Mouse (Mus musculus): ENCODE results near the gene Ttc13.

DNA sequence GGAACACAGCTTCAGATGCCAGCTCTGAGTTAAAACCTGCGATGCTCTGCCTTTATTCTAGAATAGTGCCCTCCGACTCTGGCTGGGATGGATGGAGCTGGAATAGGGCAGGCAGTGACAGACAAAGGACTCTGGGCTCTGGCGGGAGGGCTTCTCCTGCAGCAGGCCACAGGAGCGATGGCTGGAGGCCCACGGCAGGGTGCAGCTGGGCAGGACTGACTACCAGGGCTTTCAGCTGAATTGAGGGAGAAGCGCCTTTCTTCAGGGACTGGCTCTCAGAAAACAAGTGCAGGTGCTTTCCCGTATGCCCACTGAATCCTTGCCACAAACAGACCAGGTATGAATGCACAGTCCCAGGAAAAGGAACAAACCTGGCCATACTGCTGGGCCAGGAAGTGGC, 44.7 kb downstream of the Ttc13 start:
- TF ChIP-seq EP300 (IDR thresholded peaks at IDR 0.05; ENCODE audit: low read depth in 1 of 2, low read length in 2 of 2) (no peak), POLR2AphosphoS2 (IDR thresholded peaks at IDR 0.05; ENCODE audit: low read length) (no peak), CHD2 (IDR thresholded peaks at IDR 0.05; ENCODE audit: low read length) (no peak), TAL1 (IDR thresholded peaks at IDR 0.05; ENCODE audit: low read length) (no peak), TCF12 (IDR thresholded peaks at IDR 0.05; ENCODE audit: low read depth, low read length) (no peak), POLR2A (IDR thresholded peaks at IDR 0.05; ENCODE audit: control insufficient read depth in 1 of 2, insufficient read depth in 1 of 2, low read depth in 1 of 2, low read length in 2 of 2, poor library complexity in 1 of 2) (no peak)
